Mouse (Mus musculus) lung, postnatal 14 days (tissue): ENCODE measurements around the gene Fgf18.
A peak's percentile ranks its signal among the peaks of the same experiment; 100 is the strongest.

Experiments
- DNase-seq: peaks from one replicate; pipeline ENCODE4 v3.0.0; 2021

Fgf18 gene

GRCm38 (mm10) chr11:33110111-33110510 lies 37.1 kb downstream of the Fgf18 start:
- no peak for DNase-seq

GRCm38 (mm10) chr11:33107540-33107939 lies 39.7 kb downstream of the Fgf18 start:
- DNase-seq, result no peak

- peak; percentile 58 for DNase-seq
These were observed 42.3 kb downstream of the Fgf18 start for GRCm38 (mm10) chr11:33104911-33105316.

- DNase-seq, result no peak
These were observed 43.8 kb downstream of the Fgf18 start for GRCm38 (mm10) chr11:33103291-33103943.

- peak; percentile 17 for DNase-seq
These were observed 47.1 kb downstream of the Fgf18 start for GRCm38 (mm10) chr11:33100027-33100507.

GRCm38 (mm10) chr11:33099425-33099824 lies 47.8 kb downstream of the Fgf18 start:
- no peak for DNase-seq

GRCm38 (mm10) chr11:33098446-33098845 lies 48.8 kb downstream of the Fgf18 start:
- no peak for DNase-seq

GRCm38 (mm10) chr11:33097855-33098254 lies 49.3 kb downstream of the Fgf18 start:
- peak; percentile 69 for DNase-seq

GRCm38 (mm10) chr11:33089856-33090255 lies 57.3 kb downstream of the Fgf18 start:
- DNase-seq, result no peak

- DNase-seq, result no peak
These were observed 59.0 kb downstream of the Fgf18 start for GRCm38 (mm10) chr11:33088181-33088580.

- DNase-seq, result no peak
These were observed 61.2 kb downstream of the Fgf18 start for GRCm38 (mm10) chr11:33086046-33086445.

GRCm38 (mm10) chr11:33085514-33085913 lies 61.7 kb downstream of the Fgf18 start:
- DNase-seq, result no peak

GRCm38 (mm10) chr11:33085054-33085453 lies 62.1 kb downstream of the Fgf18 start:
- DNase-seq, result no peak

- DNase-seq, result no peak
These were observed 63.2 kb downstream of the Fgf18 start for GRCm38 (mm10) chr11:33084041-33084440.

GRCm38 (mm10) chr11:33081175-33081574 lies 66.0 kb downstream of the Fgf18 start:
- no peak for DNase-seq

GRCm38 (mm10) chr11:33080046-33080808 lies 67.0 kb downstream of the Fgf18 start:
- DNase-seq, result no peak

- DNase-seq, result no peak
These were observed 67.8 kb downstream of the Fgf18 start for GRCm38 (mm10) chr11:33079424-33079823.

GRCm38 (mm10) chr11:33078036-33078435 lies 69.2 kb downstream of the Fgf18 start:
- no peak for DNase-seq

GRCm38 (mm10) chr11:33075293-33075692 lies 71.9 kb downstream of the Fgf18 start:
- DNase-seq, result peak; percentile 51

- no peak for DNase-seq
These were observed 72.7 kb downstream of the Fgf18 start for GRCm38 (mm10) chr11:33074541-33074940.

- DNase-seq, result no peak
These were observed 75.8 kb downstream of the Fgf18 start for GRCm38 (mm10) chr11:33071358-33071922.

- no peak for DNase-seq
These were observed 76.7 kb downstream of the Fgf18 start for GRCm38 (mm10) chr11:33070520-33070919.
